Mouse (Mus musculus) CD4-positive, CD25-positive, alpha-beta regulatory T cell, adult 4 months (primary cell): ENCODE results near the gene Shroom3. TPM values are rescaled to one million over a fixed set of nuclear protein-coding genes. Genes with fewer than 3 reads are reported as not detected.

Source experiments
- ATAC-seq: one replicate; pipeline ENCODE4 v1.8.0; 2017
- polyA plus RNA-seq, 2 experiments: library from polyadenylated mRNA; unstranded; fragments of 100-300 nt; shearing (Covaris generic); gene quantifications; one replicate each; pipeline ENCODE4 v1.2.1; 2017

Gene Shroom3
- polyA plus RNA-seq, 2 experiments from 2014 or later: not detected

GRCm38 (mm10) chr5:92810922-92811533 is 127.8 kb downstream of the Shroom3 start:
- no peak for ATAC-seq

- ATAC-seq: no peak
Observed at GRCm38 (mm10) chr5:92811761-92812160, 128.5 kb downstream of the Shroom3 start.

DNA sequence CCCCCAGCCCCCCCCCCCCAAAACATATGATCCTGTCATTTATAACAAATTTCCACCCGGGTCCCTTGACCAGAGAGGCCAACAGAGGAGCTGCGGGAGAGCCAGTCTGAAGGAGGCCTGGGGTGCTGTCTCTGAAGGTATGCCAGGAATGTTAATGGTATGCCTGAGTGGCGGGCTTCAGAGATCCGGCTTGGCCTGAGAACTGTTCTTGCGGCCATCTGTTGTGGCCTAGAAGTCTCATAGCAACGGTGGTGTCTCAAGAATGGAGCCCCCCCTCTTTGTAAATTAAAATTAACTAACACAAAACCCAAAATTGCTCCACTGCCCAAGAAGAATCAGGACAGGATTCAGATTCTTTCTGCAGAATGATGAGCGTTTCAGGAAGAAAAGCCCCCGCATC is 129.7 kb downstream of the Shroom3 start:
- ATAC-seq: no peak

DNA sequence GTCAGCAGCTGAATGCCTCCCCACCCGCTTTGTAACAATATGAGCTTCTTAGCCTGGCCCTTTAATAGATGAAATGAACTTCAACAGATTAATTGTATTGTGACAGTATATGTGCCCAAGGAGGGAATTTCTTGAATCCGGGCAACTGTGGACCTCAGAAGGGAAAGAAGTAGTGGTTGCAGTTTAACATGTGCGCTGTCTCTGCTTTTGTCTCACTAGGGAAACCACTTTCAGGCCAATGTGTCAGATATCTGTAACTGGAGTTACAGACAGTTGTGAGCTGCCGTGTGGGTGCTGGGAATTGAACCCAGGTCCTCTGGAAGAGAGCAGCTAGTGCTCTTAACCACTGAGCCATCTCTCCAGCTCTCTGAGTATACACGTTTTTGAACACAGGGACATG is 130.3 kb downstream of the Shroom3 start:
- ATAC-seq: no peak

GRCm38 (mm10) chr5:92814621-92815020 is 131.4 kb downstream of the Shroom3 start:
- no peak for ATAC-seq

GRCm38 (mm10) chr5:92817122-92817822 is 134.0 kb downstream of the Shroom3 start:
- no peak for ATAC-seq

DNA sequence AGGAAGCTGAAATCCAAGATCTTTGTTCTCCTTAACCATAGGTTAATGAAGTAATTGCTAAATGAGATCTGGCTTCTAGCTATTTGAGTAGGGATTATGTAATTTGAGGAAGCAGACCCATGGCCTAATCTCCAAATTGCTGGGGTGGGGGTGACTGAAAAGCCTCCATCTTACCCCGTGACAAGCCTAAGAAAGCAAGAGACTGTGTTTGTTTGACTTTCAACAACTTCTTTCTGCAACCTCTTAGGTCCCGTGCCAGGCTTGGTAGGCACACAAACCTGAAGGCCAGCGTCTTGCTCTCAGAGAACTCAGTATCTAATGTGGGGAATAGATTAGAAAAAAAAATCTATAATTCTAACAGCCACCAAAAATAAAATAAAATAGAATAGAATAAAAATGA is 138.1 kb downstream of the Shroom3 start:
- no peak for ATAC-seq

DNA sequence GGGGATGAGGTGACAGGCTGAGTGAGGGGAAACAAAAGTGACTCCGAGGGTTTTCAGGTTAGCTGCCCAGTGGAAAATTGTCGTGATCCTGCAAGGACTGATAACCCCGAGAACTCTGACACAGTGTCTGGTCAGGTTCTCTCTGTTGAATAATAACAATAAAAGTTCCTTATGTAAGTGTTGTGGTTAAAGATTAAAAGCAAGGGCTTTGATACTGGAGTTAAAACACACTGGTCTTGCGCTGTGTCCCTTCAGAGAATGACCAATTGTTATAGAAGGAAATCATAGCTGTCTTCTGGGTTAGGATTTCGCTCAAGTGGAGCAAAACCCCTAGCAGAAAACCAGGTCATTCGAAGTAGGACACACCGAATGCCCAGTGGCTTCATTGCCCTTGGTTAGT is 140.3 kb downstream of the Shroom3 start:
- ATAC-seq: no peak

GRCm38 (mm10) chr5:92824304-92825009 is 141.2 kb downstream of the Shroom3 start:
- no peak for ATAC-seq

- ATAC-seq: no peak
Observed at GRCm38 (mm10) chr5:92830391-92830790, 147.2 kb downstream of the Shroom3 start.

- ATAC-seq: no peak
Observed at GRCm38 (mm10) chr5:92834513-92834912, 151.3 kb downstream of the Shroom3 start.

GRCm38 (mm10) chr5:92837311-92837710 is 154.1 kb downstream of the Shroom3 start:
- ATAC-seq: no peak

- ATAC-seq: no peak
Observed at GRCm38 (mm10) chr5:92838351-92838784, 155.1 kb downstream of the Shroom3 start.

DNA sequence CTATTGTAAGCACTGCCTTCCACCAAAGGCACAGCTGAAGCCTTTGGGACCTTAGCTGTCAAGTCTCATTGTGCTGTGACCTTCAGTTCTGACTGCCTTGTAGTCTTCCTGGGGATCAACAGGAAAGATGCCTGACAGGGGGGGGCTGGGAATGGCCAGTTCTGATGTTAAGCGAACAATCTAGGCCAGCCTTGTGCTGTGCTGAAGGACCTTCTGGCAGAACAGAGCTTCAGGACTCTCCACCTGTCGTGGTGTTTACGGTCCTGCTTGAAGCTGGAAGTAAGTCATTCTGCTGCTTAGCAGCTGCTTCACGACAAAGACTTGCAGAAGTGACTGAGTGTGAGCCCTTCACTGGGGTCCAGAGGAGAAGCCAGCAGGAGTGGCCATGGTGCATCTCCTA is 156.1 kb downstream of the Shroom3 start:
- no peak for ATAC-seq

DNA sequence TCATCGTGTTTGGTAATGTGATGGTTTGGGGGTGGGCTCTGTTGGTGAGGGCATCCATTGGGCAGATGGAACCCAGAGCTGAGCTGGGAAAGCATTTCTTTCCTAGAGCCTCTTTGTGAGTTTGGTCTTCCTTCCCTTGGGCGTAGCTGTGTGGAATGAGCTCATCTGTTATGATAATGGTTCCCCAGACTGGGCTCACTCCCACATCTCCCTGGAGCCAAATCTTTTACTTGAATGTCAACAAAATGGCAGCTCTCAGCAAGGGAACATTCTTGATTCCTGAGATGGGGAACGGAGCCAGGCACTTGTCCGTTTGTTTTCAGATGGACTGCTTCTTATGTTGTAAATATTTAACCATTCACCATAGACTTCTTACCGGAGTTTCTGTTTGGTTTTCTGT is 158.2 kb downstream of the Shroom3 start:
- no peak for ATAC-seq

- no peak for ATAC-seq
Observed at GRCm38 (mm10) chr5:92842417-92842816, 159.2 kb downstream of the Shroom3 start.

GRCm38 (mm10) chr5:92842881-92843280 is 159.6 kb downstream of the Shroom3 start:
- ATAC-seq: no peak

DNA sequence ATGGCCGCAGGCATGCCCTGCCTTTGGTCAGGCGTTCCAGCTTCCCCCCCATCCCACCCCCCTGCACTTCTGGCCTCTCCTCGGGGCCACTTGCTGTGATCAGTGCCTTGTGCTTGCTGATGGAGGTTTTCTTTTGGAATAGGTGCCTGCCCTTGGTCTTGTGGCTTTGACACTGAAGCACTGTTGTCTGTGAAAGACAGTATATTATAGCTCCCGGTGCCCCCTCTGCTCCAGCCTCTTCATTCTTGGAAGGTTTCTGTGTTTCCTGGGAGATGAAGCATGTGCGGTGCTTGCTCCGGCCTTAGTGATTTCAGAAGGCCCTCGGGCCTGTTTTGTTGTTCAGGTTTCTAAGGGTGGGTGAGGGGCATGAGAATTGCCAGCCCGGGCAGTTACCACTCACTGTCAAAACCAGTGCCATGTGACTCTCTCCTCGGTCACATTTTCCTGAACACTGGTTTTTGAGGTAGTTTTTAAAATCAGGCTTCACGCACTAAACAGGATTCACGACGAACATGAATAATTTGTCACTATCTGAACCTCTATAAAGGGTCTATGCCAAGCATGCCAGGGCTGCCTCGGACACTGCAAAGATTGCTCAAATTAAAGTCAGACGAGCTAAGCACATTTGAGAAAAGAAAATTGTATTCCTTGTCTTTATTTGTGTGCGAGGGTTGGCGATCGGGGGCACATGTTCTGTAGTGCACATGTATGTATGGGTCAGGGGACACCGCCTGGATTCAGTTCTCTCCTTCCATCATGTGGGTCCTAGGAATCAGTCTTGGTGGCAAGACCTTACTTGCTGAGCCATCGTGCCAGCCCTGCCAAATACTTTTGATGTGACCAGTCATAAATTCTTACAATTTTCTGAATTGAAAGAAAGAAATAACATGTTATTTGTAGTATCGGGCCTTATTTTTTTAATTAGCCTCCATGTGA is 160.9 kb downstream of the Shroom3 start:
- ATAC-seq: no peak

GRCm38 (mm10) chr5:92849743-92850142 is 166.5 kb downstream of the Shroom3 start:
- ATAC-seq: no peak

DNA sequence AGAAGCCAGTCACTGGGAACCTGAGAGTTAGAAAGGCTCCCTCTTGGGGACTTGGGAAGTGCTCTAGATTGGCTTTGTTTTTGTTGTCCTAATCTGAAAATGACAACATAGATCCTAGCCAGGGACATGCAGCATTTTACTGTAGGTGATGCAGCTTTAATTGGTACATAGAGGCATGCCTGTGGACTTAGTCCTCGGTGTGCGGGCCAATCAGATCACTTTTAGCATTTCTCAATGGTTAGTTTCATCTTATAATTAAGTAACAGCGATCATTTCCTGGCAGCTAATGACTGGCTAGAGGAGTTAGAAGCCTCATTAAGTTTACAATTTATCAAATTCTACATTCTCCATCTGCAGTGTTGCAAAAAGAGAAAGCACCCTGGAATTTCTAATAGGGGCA is 167.7 kb downstream of the Shroom3 start:
- ATAC-seq: no peak

- no peak for ATAC-seq
Observed at GRCm38 (mm10) chr5:92854983-92855382, 171.7 kb downstream of the Shroom3 start.

GRCm38 (mm10) chr5:92856346-92856745 is 173.1 kb downstream of the Shroom3 start:
- no peak for ATAC-seq

GRCm38 (mm10) chr5:92857177-92857576 is 173.9 kb downstream of the Shroom3 start:
- ATAC-seq: no peak
